Mouse (Mus musculus) myocyte (in vitro differentiated cells): ENCODE measurements at regions not wholly inside any gene's neighbourhood (a gene's known extent, or its start where the extent isn't known, plus 50 kb on each side); places are given as distances from the start of the nearest gene placed in this dataset.

ENCODE experiments used
- H3K27me3 ChIP-seq: one replicate; pipeline ENCODE4 v1.6.1; 2011; ENCODE audit not compliant: control insufficient read depth, insufficient read depth, insufficient read length
- H3K36me3 ChIP-seq: one replicate; pipeline ENCODE4 v1.6.1; 2011; ENCODE audit not compliant: control insufficient read depth, insufficient read depth
- H3K4me2 ChIP-seq: one replicate; pipeline ENCODE4 v1.6.1; 2011; ENCODE audit warnings: low read depth, control low read depth
- H3K4me3 ChIP-seq: one replicate; pipeline ENCODE4 v1.5.1; 2011; ENCODE audit warnings: mild to moderate bottlenecking, control low read depth, moderate library complexity
- H3K79me2 ChIP-seq: one replicate; pipeline ENCODE4 v1.6.1; 2011; ENCODE audit not compliant: control insufficient read depth, insufficient read depth
- H3ac ChIP-seq: one replicate; pipeline ENCODE4 v1.6.1; 2011; ENCODE audit not compliant: control insufficient read depth, insufficient read length
- CEBPB ChIP-seq: IDR thresholded peaks from 2 replicates; pipeline ENCODE4 v1.6.1; 2011; ENCODE audit warnings: mild to moderate bottlenecking, moderate library complexity; ENCODE audit not compliant: poor library complexity, insufficient read depth, severe bottlenecking
- E2F4 ChIP-seq: IDR thresholded peaks from one replicate; pipeline ENCODE4 v1.6.1; 2011; ENCODE audit warnings: mild to moderate bottlenecking, control low read depth, moderate library complexity; ENCODE audit not compliant: insufficient read depth
- MAX ChIP-seq: IDR thresholded peaks from one replicate; pipeline ENCODE4 v1.6.1; 2011; ENCODE audit warnings: low read depth, mild to moderate bottlenecking, control low read depth
- MYOD1 ChIP-seq, 3 experiments: IDR thresholded peaks; one replicate each; pipeline ENCODE4 v1.6.1; 2011; ENCODE audit warnings: control low read depth in 2 of 3, low read depth in 2 of 3, mild to moderate bottlenecking in 2 of 3, moderate library complexity in 1 of 3; ENCODE audit not compliant: insufficient read length in 2 of 3, control insufficient read depth in 1 of 3
- MYOG ChIP-seq, 3 experiments: IDR thresholded peaks; one replicate each; pipeline ENCODE4 v1.6.1; 2011; ENCODE audit warnings: control low read depth in 2 of 3, low read depth in 2 of 3, mild to moderate bottlenecking in 2 of 3; ENCODE audit not compliant: insufficient read length in 2 of 3, control insufficient read depth in 1 of 3, insufficient read depth in 1 of 3
- POLR2A ChIP-seq: IDR thresholded peaks from one replicate; pipeline ENCODE4 v1.6.1; 2011; ENCODE audit warnings: low read depth, mild to moderate bottlenecking, control low read depth, moderate library complexity; ENCODE audit not compliant: insufficient read length
- POLR2AphosphoS2 ChIP-seq: IDR thresholded peaks from one replicate; pipeline ENCODE4 v1.6.1; 2011; ENCODE audit warnings: low read depth, control low read depth; ENCODE audit not compliant: insufficient read length
- REST ChIP-seq: IDR thresholded peaks from one replicate; pipeline ENCODE4 v1.6.1; 2011; ENCODE audit warnings: mild to moderate bottlenecking, control low read depth, moderate library complexity; ENCODE audit not compliant: insufficient read depth, insufficient read length
- SRF ChIP-seq: IDR thresholded peaks from one replicate; pipeline ENCODE4 v1.6.1; 2011; ENCODE audit warnings: low read depth; ENCODE audit not compliant: control insufficient read depth, insufficient read length
- TCF12 ChIP-seq: IDR thresholded peaks from one replicate; pipeline ENCODE4 v1.6.1; 2011; ENCODE audit warnings: mild to moderate bottlenecking, control low read depth; ENCODE audit not compliant: poor library complexity, insufficient read depth, severe bottlenecking
- TCF3 ChIP-seq: IDR thresholded peaks from one replicate; pipeline ENCODE4 v1.6.1; 2011; ENCODE audit warnings: low read depth, control low read depth; ENCODE audit not compliant: insufficient read length
- USF1 ChIP-seq: IDR thresholded peaks from one replicate; pipeline ENCODE4 v1.6.1; 2011; ENCODE audit warnings: low read depth, mild to moderate bottlenecking, control low read depth, moderate library complexity

DNA sequence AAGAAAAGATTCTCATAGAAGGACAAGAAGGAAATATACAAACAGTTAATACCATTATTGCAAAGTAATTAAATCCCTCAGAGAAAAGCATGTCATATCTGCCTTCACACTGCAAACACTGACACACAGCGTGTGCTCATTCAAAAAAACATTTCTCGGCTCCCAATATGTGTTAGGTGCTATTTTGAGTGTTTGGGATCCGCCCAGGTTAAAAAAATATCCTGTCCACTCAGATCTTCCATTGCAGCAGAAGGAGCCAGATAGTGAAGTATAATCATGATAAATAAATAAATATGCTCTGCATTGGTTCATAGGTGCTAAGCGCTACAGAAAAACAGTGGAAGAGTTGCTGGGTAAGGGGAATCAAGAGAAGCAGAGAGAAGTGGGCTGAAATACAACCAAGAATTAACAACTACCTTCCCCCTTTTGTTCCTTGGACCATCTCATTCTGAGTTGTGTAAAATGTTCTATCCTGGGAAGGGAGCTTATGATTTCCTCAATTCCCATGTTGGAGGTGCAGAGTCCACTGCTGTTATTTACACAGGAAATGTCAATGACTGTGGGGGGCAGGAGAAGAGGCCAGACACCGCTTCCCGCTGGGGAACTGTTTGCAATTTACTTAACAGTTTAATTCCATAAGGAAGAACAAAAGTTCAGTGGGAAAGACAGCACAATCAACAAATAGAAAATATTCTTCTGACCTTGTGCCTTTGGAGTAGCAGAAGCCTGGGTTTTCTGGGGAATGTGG is 139.9 kb downstream of the Tle1 start:
- H3K4me2 ChIP-seq = no peak overlapping the region
- H3K27me3 ChIP-seq = no peaks in the 10 kb centered on the region
- no peaks in the 10 kb centered on the region for H3K36me3 ChIP-seq
- H3K79me2 ChIP-seq = no peaks in the 10 kb centered on the region
- TF ChIP-seq E2F4 = no peak
- TF ChIP-seq MYOG (IDR thresholded peaks at IDR 0.05; ENCODE audit: control insufficient read depth in 1 of 3, insufficient read depth in 1 of 3, insufficient read length in 2 of 3, low read depth in 2 of 3) = no peak
- TF ChIP-seq TCF3 = no peak
- TF ChIP-seq USF1 = no peak
- no peak for TF ChIP-seq POLR2A
- TF ChIP-seq MYOD1 (IDR thresholded peaks at IDR 0.05; ENCODE audit: control insufficient read depth in 1 of 3, insufficient read length in 2 of 3, low read depth in 2 of 3) = no peak
- TF ChIP-seq TCF12 = no peak
- no peak for TF ChIP-seq CEBPB
- no peak for TF ChIP-seq SRF
- no peak for TF ChIP-seq POLR2AphosphoS2
- TF ChIP-seq REST = no peak
- no peak overlapping the region for H3ac ChIP-seq
- no peak overlapping the region for H3K4me3 ChIP-seq

DNA sequence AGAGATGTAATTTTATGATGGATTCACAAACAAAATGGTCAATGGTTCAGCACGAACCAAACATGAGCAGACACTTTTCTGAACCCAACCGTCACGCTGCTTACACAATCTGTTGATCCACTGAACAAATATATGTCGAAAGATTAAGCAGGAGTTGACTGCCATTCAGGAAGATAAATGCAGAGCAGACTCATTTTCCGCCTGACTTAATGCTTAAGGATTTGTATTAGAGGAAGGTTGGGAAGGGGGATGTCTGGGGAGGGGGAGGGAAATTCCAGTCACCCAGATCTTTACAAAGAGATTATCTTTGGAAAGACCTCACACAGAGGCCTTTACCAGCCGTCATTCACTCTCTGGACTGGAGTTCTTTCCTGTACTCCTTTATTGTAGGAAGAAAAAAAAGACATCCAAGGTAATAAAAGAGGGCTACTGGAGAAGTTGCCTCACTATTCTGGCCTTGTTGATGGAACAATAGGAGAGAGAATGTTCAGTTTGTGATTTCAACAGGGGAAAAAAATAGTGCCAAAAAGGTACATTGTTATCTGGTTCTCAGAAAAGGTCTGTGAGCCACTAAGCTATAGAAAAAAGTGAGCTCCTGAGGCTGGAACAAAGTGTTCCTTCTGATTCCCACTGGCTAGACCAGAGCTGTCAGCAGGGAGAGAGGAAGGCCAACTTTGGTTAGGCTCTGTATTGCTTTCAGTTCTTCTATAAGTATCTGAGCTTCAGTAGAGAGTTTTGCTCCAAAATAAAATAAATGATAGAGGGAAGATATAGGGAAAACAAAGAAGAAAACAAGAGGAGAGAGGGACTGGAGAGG is 150.9 kb downstream of the Tle1 start:
- no peak overlapping the region for H3K4me3 ChIP-seq
- H3K4me2 ChIP-seq = no peak overlapping the region
- H3K36me3 ChIP-seq = no peaks in the 10 kb centered on the region
- H3K79me2 ChIP-seq = no peaks in the 10 kb centered on the region
- no peaks in the 10 kb centered on the region for H3K27me3 ChIP-seq
- TF ChIP-seq TCF3 (no peak), MYOG (IDR thresholded peaks at IDR 0.05; ENCODE audit: control insufficient read depth in 1 of 3, insufficient read depth in 1 of 3, insufficient read length in 2 of 3, low read depth in 2 of 3) (no peak), MYOD1 (IDR thresholded peaks at IDR 0.05; ENCODE audit: control insufficient read depth in 1 of 3, insufficient read length in 2 of 3, low read depth in 2 of 3) (no peak), MAX (no peak), CEBPB (no peak), TCF12 (no peak)
- no peak overlapping the region for H3ac ChIP-seq

GRCm38 (mm10) chr4:72022152-72022551 is 178.6 kb downstream of the Tle1 start:
- Histone ChIP-seq H3K36me3 (no peaks in the 10 kb centered on the region), H3K4me2 (no peak overlapping the region), H3ac (no peak overlapping the region), H3K4me3 (no peak overlapping the region), H3K79me2 (no peaks in the 10 kb centered on the region), H3K27me3 (no peaks in the 10 kb centered on the region)
- TF ChIP-seq TCF3 (no peak), MYOD1 (IDR thresholded peaks at IDR 0.05; ENCODE audit: control insufficient read depth in 1 of 3, insufficient read length in 2 of 3, low read depth in 2 of 3) (no peak), E2F4 (no peak), REST (no peak), MYOG (IDR thresholded peaks at IDR 0.05; ENCODE audit: control insufficient read depth in 1 of 3, insufficient read depth in 1 of 3, insufficient read length in 2 of 3, low read depth in 2 of 3) (no peak), CEBPB (no peak), USF1 (no peak)

DNA sequence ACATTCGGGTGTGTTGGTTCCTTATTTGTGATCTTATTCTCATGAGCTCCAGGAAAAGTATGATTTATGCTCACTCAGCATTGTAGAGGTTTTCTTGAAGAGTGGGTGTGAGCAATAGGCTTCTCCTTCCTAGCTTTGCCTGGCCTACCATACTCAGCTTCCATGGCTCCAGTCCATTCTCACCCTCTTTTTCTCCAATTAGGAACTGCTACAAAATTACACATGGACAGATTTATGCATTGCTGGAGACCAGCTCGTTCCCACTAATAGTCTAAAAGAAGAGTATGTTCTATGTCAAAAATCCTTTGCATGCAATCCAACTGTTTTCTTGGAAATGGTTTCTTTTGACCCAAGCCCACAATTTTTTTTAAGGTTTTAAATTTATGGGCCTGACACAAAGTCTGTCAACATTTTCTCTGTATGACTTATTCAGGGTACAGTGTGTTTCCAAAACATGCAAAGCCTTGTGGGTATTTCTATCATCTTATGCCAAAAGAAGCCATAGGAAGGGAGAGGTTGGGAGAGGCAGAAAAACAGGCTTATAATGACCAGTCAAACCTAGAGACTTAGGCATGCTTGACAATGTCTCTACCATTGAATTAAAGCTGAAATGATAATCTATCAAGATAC is 186.4 kb downstream of the Tle1 start:
- Histone ChIP-seq H3K4me2 (no peak overlapping the region), H3K4me3 (no peak overlapping the region), H3ac (no peak overlapping the region), H3K79me2 (no peaks in the 10 kb centered on the region), H3K36me3 (no peaks in the 10 kb centered on the region), H3K27me3 (no peaks in the 10 kb centered on the region)
- TF ChIP-seq REST = no peak
- no peak for TF ChIP-seq MAX
- TF ChIP-seq CEBPB = no peak
- no peak for TF ChIP-seq USF1
- no peak for TF ChIP-seq E2F4
- no peak for TF ChIP-seq POLR2AphosphoS2
- TF ChIP-seq TCF3 = no peak
- no peak for TF ChIP-seq POLR2A
- TF ChIP-seq TCF12 = no peak
- no peak for TF ChIP-seq MYOG (IDR thresholded peaks at IDR 0.05; ENCODE audit: control insufficient read depth in 1 of 3, insufficient read depth in 1 of 3, insufficient read length in 2 of 3, low read depth in 2 of 3)
- no peak for TF ChIP-seq SRF
- no peak for TF ChIP-seq MYOD1 (IDR thresholded peaks at IDR 0.05; ENCODE audit: control insufficient read depth in 1 of 3, insufficient read length in 2 of 3, low read depth in 2 of 3)
